Mouse (Mus musculus): ENCODE measurements around the gene A530016L24Rik. TPM values are rescaled to one million over a fixed set of nuclear protein-coding genes. Genes with fewer than 3 reads are reported as not detected.

A530016L24Rik gene
- polyA plus RNA-seq, 1 experiment from 2014 or later: not detected

- Histone ChIP-seq H3K4me2 (ENCODE audit: low read depth, low read length) (no peak overlapping the region), H3K36me3 (replicated peaks; ENCODE audit: insufficient read depth, low read length) (no peaks in the 10 kb centered on the region), H3K27me3 (ENCODE audit: insufficient read depth, low read length) (no peaks in the 10 kb centered on the region), H3K4me3 (ENCODE audit: low read depth, low read length) (no peak overlapping the region), H3K9me3 (ENCODE audit: low read length) (no peaks in the 10 kb centered on the region), H3K27ac (ENCODE audit: low read depth) (no peak overlapping the region), H3K4me1 (ENCODE audit: insufficient read depth) (peaks cover 8% of the 10 kb centered on the region), H3K9ac (replicated peaks) (no peak overlapping the region)
- WGBS (ENCODE audit: insufficient replicate concordance): 40% methylated on average over 3 of the region's 3 CpGs
- TF ChIP-seq EP300 (IDR thresholded peaks at IDR 0.05; ENCODE audit: low read depth) (no peak), CTCF (IDR thresholded peaks at IDR 0.05; ENCODE audit: low read depth) (no peak)
- DNase-seq (no peak), ATAC-seq (no peak)
Observed at GRCm38 (mm10) chr12:112490444-112490939, 1.2 kb downstream of the A530016L24Rik start.

GRCm38 (mm10) chr12:112496136-112496535 is 6.9 kb downstream of the A530016L24Rik start:
- H3K27ac ChIP-seq (ENCODE audit: low read depth): no peak overlapping the region
- H3K4me1 ChIP-seq (ENCODE audit: insufficient read depth): no peaks in the 10 kb centered on the region
- 62% methylated on average over 5 of the region's 5 CpGs for WGBS (ENCODE audit: insufficient replicate concordance)
- TF ChIP-seq EP300 (IDR thresholded peaks at IDR 0.05; ENCODE audit: low read depth) (no peak), CTCF (IDR thresholded peaks at IDR 0.05; ENCODE audit: low read depth) (no peak)
- no peak overlapping the region for H3K4me2 ChIP-seq (ENCODE audit: low read depth, low read length)
- ATAC-seq: no peak
- no peak overlapping the region for H3K4me3 ChIP-seq (ENCODE audit: low read depth, low read length)
- no peaks in the 10 kb centered on the region for H3K36me3 ChIP-seq (replicated peaks; ENCODE audit: insufficient read depth, low read length)
- DNase-seq: no peak
- no peaks in the 10 kb centered on the region for H3K27me3 ChIP-seq (ENCODE audit: insufficient read depth, low read length)
- no peaks in the 10 kb centered on the region for H3K9me3 ChIP-seq (ENCODE audit: low read length)
- H3K9ac ChIP-seq (replicated peaks): no peak overlapping the region

GRCm38 (mm10) chr12:112497731-112498130 is 8.5 kb downstream of the A530016L24Rik start:
- H3K9ac ChIP-seq (replicated peaks): no peak overlapping the region
- no peaks in the 10 kb centered on the region for H3K27me3 ChIP-seq (ENCODE audit: insufficient read depth, low read length)
- 69% methylated on average over 8 of the region's 8 CpGs for WGBS (ENCODE audit: insufficient replicate concordance)
- ATAC-seq: no peak
- H3K4me2 ChIP-seq (ENCODE audit: low read depth, low read length): no peak overlapping the region
- H3K4me3 ChIP-seq (ENCODE audit: low read depth, low read length): no peak overlapping the region
- DNase-seq: no peak
- no peaks in the 10 kb centered on the region for H3K9me3 ChIP-seq (ENCODE audit: low read length)
- H3K27ac ChIP-seq (ENCODE audit: low read depth): no peak overlapping the region
- H3K36me3 ChIP-seq (replicated peaks; ENCODE audit: insufficient read depth, low read length): no peaks in the 10 kb centered on the region
- TF ChIP-seq CTCF (IDR thresholded peaks at IDR 0.05; ENCODE audit: low read depth) (peak; percentile 24; the same call in 1 of the 2 replicates), EP300 (IDR thresholded peaks at IDR 0.05; ENCODE audit: low read depth) (no peak)
- no peaks in the 10 kb centered on the region for H3K4me1 ChIP-seq (ENCODE audit: insufficient read depth)

- DNase-seq: peak; percentile 45
- H3K36me3 ChIP-seq (replicated peaks; ENCODE audit: insufficient read depth, low read length): no peaks in the 10 kb centered on the region
- H3K27ac ChIP-seq (ENCODE audit: low read depth): no peak overlapping the region
- no peak overlapping the region for H3K4me2 ChIP-seq (ENCODE audit: low read depth, low read length)
- TF ChIP-seq CTCF (IDR thresholded peaks at IDR 0.05; ENCODE audit: low read depth) (peak; percentile 70), EP300 (IDR thresholded peaks at IDR 0.05; ENCODE audit: low read depth) (no peak)
- 28% methylated on average over 11 of the region's 11 CpGs for WGBS (ENCODE audit: insufficient replicate concordance)
- no peak overlapping the region for H3K4me3 ChIP-seq (ENCODE audit: low read depth, low read length)
- ATAC-seq: no peak
- H3K27me3 ChIP-seq (ENCODE audit: insufficient read depth, low read length): no peaks in the 10 kb centered on the region
- no peaks in the 10 kb centered on the region for H3K9me3 ChIP-seq (ENCODE audit: low read length)
- H3K4me1 ChIP-seq (ENCODE audit: insufficient read depth): no peaks in the 10 kb centered on the region
- no peak overlapping the region for H3K9ac ChIP-seq (replicated peaks)
Observed at GRCm38 (mm10) chr12:112498683-112499082, 9.4 kb downstream of the A530016L24Rik start.

GRCm38 (mm10) chr12:112503003-112503771 is 13.9 kb downstream of the A530016L24Rik start:
- H3K36me3 ChIP-seq (replicated peaks; ENCODE audit: insufficient read depth, low read length): no peaks in the 10 kb centered on the region
- WGBS (ENCODE audit: insufficient replicate concordance): 15% methylated on average over 19 of the region's 19 CpGs
- no peak overlapping the region for H3K4me2 ChIP-seq (ENCODE audit: low read depth, low read length)
- H3K9ac ChIP-seq (replicated peaks): no peak overlapping the region
- ATAC-seq (no peak), DNase-seq (no peak)
- H3K27ac ChIP-seq (ENCODE audit: low read depth): no peak overlapping the region
- no peaks in the 10 kb centered on the region for H3K27me3 ChIP-seq (ENCODE audit: insufficient read depth, low read length)
- H3K4me3 ChIP-seq (ENCODE audit: low read depth, low read length): no peak overlapping the region
- H3K4me1 ChIP-seq (ENCODE audit: insufficient read depth): no peaks in the 10 kb centered on the region
- no peak for TF ChIP-seq CTCF (IDR thresholded peaks at IDR 0.05; ENCODE audit: low read depth)
- TF ChIP-seq EP300 (IDR thresholded peaks at IDR 0.05; ENCODE audit: low read depth): no peak
- no peaks in the 10 kb centered on the region for H3K9me3 ChIP-seq (ENCODE audit: low read length)

- DNase-seq (no peak), ATAC-seq (no peak)
- H3K27me3 ChIP-seq (ENCODE audit: insufficient read depth, low read length): peaks cover 9% of the 10 kb centered on the region
- no peaks in the 10 kb centered on the region for H3K36me3 ChIP-seq (replicated peaks; ENCODE audit: insufficient read depth, low read length)
- H3K9ac ChIP-seq (replicated peaks): no peak overlapping the region
- H3K27ac ChIP-seq (ENCODE audit: low read depth): no peak overlapping the region
- H3K4me1 ChIP-seq (ENCODE audit: insufficient read depth): no peaks in the 10 kb centered on the region
- WGBS (ENCODE audit: insufficient replicate concordance): 42% methylated on average over 6 of the region's 6 CpGs
- no peak for TF ChIP-seq EP300 (IDR thresholded peaks at IDR 0.05; ENCODE audit: low read depth)
- TF ChIP-seq CTCF (IDR thresholded peaks at IDR 0.05; ENCODE audit: low read depth): no peak
- no peak overlapping the region for H3K4me3 ChIP-seq (ENCODE audit: low read depth, low read length)
- H3K9me3 ChIP-seq (ENCODE audit: low read length): no peaks in the 10 kb centered on the region
- no peak overlapping the region for H3K4me2 ChIP-seq (ENCODE audit: low read depth, low read length)
Observed at GRCm38 (mm10) chr12:112506267-112506666, 17.0 kb downstream of the A530016L24Rik start.
